Mouse (Mus musculus): ENCODE data around the gene Gm5475. TPM values are rescaled to one million over a fixed set of nuclear protein-coding genes. Genes with fewer than 3 reads are reported as not detected.
"Not testable (repeated sequence)": the region's sequence is repeated elsewhere in the genome, so short reads cannot be mapped to it uniquely, and the experiment has no call there.

The Gm5475 gene
- total RNA-seq (2021): under 1 TPM in 1 of 2 experiments, not detected in 1; 0.09 TPM
- long read RNA-seq, experiment 1, partial matches to known transcripts: 0 of 1 reads
- long read RNA-seq, experiment 1, other reads (novel, unspliced or antisense): 1 of 1 reads
- long read RNA-seq, experiment 2: 0 reads

GRCm38 (mm10) chr15:100421758-100422197 lies at the start of gene Gm5475:
TSS of gene Gm5475 (plus strand) at chr15:100422147.
- not testable (repeated sequence) for DNase-seq (ENCODE audit: low spot score)

- peak; percentile 71 for DNase-seq (ENCODE audit: low spot score)
These were observed 46.9 kb upstream of the Gm5475 start for GRCm38 (mm10) chr15:100375066-100375465.

- DNase-seq (ENCODE audit: low spot score): not testable (repeated sequence)
These were observed 44.0 kb upstream of the Gm5475 start for GRCm38 (mm10) chr15:100377847-100378505.

GRCm38 (mm10) chr15:100379658-100380057 lies 42.3 kb upstream of the Gm5475 start:
- DNase-seq (ENCODE audit: low spot score): no peak

- DNase-seq (ENCODE audit: low spot score): no peak
These were observed 41.8 kb upstream of the Gm5475 start for GRCm38 (mm10) chr15:100380104-100380503.

GRCm38 (mm10) chr15:100385705-100386104 lies 36.2 kb upstream of the Gm5475 start:
- DNase-seq (ENCODE audit: low spot score): no peak

- DNase-seq (ENCODE audit: low spot score): no peak
These were observed 34.3 kb upstream of the Gm5475 start for GRCm38 (mm10) chr15:100387544-100388223.

GRCm38 (mm10) chr15:100388224-100388835 lies 33.6 kb upstream of the Gm5475 start:
- DNase-seq (ENCODE audit: low spot score): no peak

GRCm38 (mm10) chr15:100388886-100389285 lies 33.1 kb upstream of the Gm5475 start:
- no peak for DNase-seq (ENCODE audit: low spot score)

- no peak for DNase-seq (ENCODE audit: low spot score)
These were observed 30.9 kb upstream of the Gm5475 start for GRCm38 (mm10) chr15:100391066-100391465.

GRCm38 (mm10) chr15:100391599-100391998 lies 30.3 kb upstream of the Gm5475 start:
- no peak for DNase-seq (ENCODE audit: low spot score)

GRCm38 (mm10) chr15:100393016-100393415 lies 28.9 kb upstream of the Gm5475 start:
- no peak for DNase-seq (ENCODE audit: low spot score)

GRCm38 (mm10) chr15:100395561-100395960 lies 26.4 kb upstream of the Gm5475 start:
- no peak for DNase-seq (ENCODE audit: low spot score)

GRCm38 (mm10) chr15:100400592-100401250 lies 21.2 kb upstream of the Gm5475 start:
- no peak for DNase-seq (ENCODE audit: low spot score)

GRCm38 (mm10) chr15:100401811-100402210 lies 20.1 kb upstream of the Gm5475 start:
- no peak for DNase-seq (ENCODE audit: low spot score)

GRCm38 (mm10) chr15:100402347-100402746 lies 19.6 kb upstream of the Gm5475 start:
- DNase-seq (ENCODE audit: low spot score): no peak

- DNase-seq (ENCODE audit: low spot score): no peak
These were observed 19.1 kb upstream of the Gm5475 start for GRCm38 (mm10) chr15:100402798-100403197.

- DNase-seq (ENCODE audit: low spot score): no peak
These were observed 18.5 kb upstream of the Gm5475 start for GRCm38 (mm10) chr15:100403318-100404000.

GRCm38 (mm10) chr15:100406088-100406487 lies 15.9 kb upstream of the Gm5475 start:
- DNase-seq (ENCODE audit: low spot score): no peak

GRCm38 (mm10) chr15:100410918-100411672 lies 10.9 kb upstream of the Gm5475 start:
- peak; percentile 36 for DNase-seq (ENCODE audit: low spot score)

All from gastrocnemius, adult 18-20 months (tissue).